Comparison of ENCODE assay signal across 9 mouse cellular contexts in the genomic region with DNA sequence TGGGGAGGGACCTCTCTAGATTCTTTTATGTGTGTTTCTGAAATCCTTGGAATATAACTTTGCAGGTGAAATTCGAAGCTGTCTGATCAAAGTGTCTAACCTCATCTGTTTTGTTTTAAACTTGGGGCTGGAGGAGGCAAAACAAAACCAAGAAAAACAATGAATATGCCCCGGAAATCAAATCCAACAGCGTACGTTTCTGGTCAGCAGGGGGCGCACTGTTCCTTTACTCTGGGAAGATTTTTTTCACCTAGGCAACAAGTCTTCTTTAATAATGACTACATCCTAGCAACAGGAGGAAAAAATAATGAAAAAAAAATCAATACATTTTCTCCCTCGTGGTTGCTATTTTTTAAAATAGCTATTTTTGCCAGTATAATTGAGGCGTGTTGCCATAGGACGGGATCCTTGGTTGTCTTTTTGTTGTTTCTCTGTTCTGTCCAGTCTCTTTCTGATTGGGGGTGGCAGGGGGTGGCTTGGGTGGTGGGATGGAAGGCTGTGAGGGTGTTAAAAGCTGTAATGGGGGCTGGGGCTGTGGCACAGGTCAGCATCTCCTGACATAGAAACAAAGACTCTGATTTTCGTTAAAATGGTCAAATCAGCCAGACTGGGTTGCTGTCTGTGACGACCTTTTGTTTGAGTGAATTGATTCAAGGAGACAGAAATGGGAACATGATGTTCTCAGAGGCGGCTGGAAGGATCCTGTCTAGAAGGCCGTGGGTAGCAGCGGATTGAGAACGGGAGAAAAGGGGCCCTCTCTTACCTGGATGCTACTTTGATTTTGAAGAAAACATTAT. TPM values are rescaled to one million over a fixed set of nuclear protein-coding genes. Genes with fewer than 3 reads are reported as not detected.
DNase-seq lines count a peak whose midpoint lies in the region; ATAC-seq and TF ChIP-seq lines count a peak whose summit lies in the region.
"Had no signal": no experiment of that assay in that cellular context is flagged by ENCODE, and none has a peak within 500 bp of the region (broad histone marks: within the 10 kb centered on the region; RNA-seq: fewer than 3 reads in every experiment).

No protein-coding gene starts in this region.

- WGBS in intestine, embryonic 14.5 days: 45% methylated on average over 14 of the region's 14 CpGs
- 40% methylated on average over 14 of the region's 14 CpGs for WGBS in intestine, embryonic 16.5 days
- WGBS in hindbrain, postnatal 0 days: 23% methylated on average over 14 of the region's 14 CpGs
- WGBS in midbrain, postnatal 0 days: 15% methylated on average over 14 of the region's 14 CpGs

- peak; percentile 79 for TF ChIP-seq CTCF in hindbrain, postnatal 0 days (IDR thresholded peaks at IDR 0.05; ENCODE audit: low read depth)
- TF ChIP-seq CTCF in midbrain, postnatal 0 days (IDR thresholded peaks at IDR 0.05): peak; percentile 89

- ATAC-seq in intestine, embryonic 14.5 days (replicated peaks; ENCODE audit: low FRiP score, low TSS enrichment, low read depth): 0 out of 2 replicates have a peak, but pooled peaks have one; percentile 32
- no peak for ATAC-seq in intestine, embryonic 16.5 days
- peak; percentile 69 for ATAC-seq in hindbrain, postnatal 0 days
- ATAC-seq in midbrain, postnatal 0 days (ENCODE audit: low FRiP score): peak; percentile 64; the same call in 1 of the 2 replicates

- no peaks in the 10 kb centered on the region for H3K9me3 ChIP-seq in intestine, embryonic 14.5 days (ENCODE audit: control insufficient read depth, low read length)
- no peaks in the 10 kb centered on the region for H3K9me3 ChIP-seq in intestine, embryonic 16.5 days (ENCODE audit: control insufficient read depth, low read length)
- H3K9me3 ChIP-seq in hindbrain, postnatal 0 days (ENCODE audit: low read length): no peaks in the 10 kb centered on the region
- H3K9me3 ChIP-seq in midbrain, postnatal 0 days (ENCODE audit: low read length): no peaks in the 10 kb centered on the region

- H3K36me3 ChIP-seq in intestine, embryonic 14.5 days (ENCODE audit: control insufficient read depth, insufficient read depth, low read length): no peaks in the 10 kb centered on the region
- H3K36me3 ChIP-seq in intestine, embryonic 16.5 days (ENCODE audit: control insufficient read depth, insufficient read depth, low read length): no peaks in the 10 kb centered on the region
- no peaks in the 10 kb centered on the region for H3K36me3 ChIP-seq in hindbrain, postnatal 0 days (ENCODE audit: insufficient read depth, low read length)
- H3K36me3 ChIP-seq in midbrain, postnatal 0 days (ENCODE audit: insufficient read depth, low read length): no peaks in the 10 kb centered on the region
- no peaks in the 10 kb centered on the region for H3K36me3 ChIP-seq in splenic B cell, adult 2 months (ENCODE audit: control insufficient read depth, insufficient read depth, low read length, poor library complexity, severe bottlenecking)

- H3K27ac ChIP-seq in intestine, embryonic 14.5 days (ENCODE audit: low read depth): no peak overlapping the region
- H3K27ac ChIP-seq in intestine, embryonic 16.5 days (ENCODE audit: low read length): no peak overlapping the region
- peak overlapping the region; percentile 62 for H3K27ac ChIP-seq in hindbrain, postnatal 0 days
- H3K27ac ChIP-seq in midbrain, postnatal 0 days (ENCODE audit: low read depth, low read length): peak overlapping the region; percentile 64

- H3K9ac ChIP-seq in intestine, embryonic 14.5 days (ENCODE audit: low read length): no peak overlapping the region
- H3K9ac ChIP-seq in intestine, embryonic 16.5 days (ENCODE audit: low read depth, low read length): no peak overlapping the region
- H3K9ac ChIP-seq in hindbrain, postnatal 0 days (replicated peaks; ENCODE audit: low read length): no peak overlapping the region
- no peak overlapping the region for H3K9ac ChIP-seq in midbrain, postnatal 0 days (replicated peaks; ENCODE audit: low read length, poor library complexity, severe bottlenecking)

- H3K4me1 ChIP-seq in intestine, embryonic 14.5 days (replicated peaks; ENCODE audit: control insufficient read depth, insufficient read depth, low read length): no peaks in the 10 kb centered on the region
- H3K4me1 ChIP-seq in intestine, embryonic 16.5 days (ENCODE audit: control insufficient read depth, insufficient read depth, low read length): no peaks in the 10 kb centered on the region
- H3K4me1 ChIP-seq in hindbrain, postnatal 0 days (ENCODE audit: insufficient read depth, low read length): no peaks in the 10 kb centered on the region
- H3K4me1 ChIP-seq in midbrain, postnatal 0 days (ENCODE audit: insufficient read depth, low read length): no peaks in the 10 kb centered on the region

- intact Hi-C loops in left cerebral cortex, postnatal 36 days (cut with DNase I): loop anchor here (5.0 to 10.0 kb wide), 5 partner anchors 43 to 350 kb away; no protein-coding TSS in a partner anchor

- no peaks in the 10 kb centered on the region for H3K27me3 ChIP-seq in intestine, embryonic 14.5 days (replicated peaks; ENCODE audit: control insufficient read depth, insufficient read depth, low read length)
- no peaks in the 10 kb centered on the region for H3K27me3 ChIP-seq in intestine, embryonic 16.5 days (replicated peaks; ENCODE audit: control insufficient read depth, insufficient read depth, low read length)
- no peaks in the 10 kb centered on the region for H3K27me3 ChIP-seq in hindbrain, postnatal 0 days (ENCODE audit: insufficient read depth, low read length)
- no peaks in the 10 kb centered on the region for H3K27me3 ChIP-seq in midbrain, postnatal 0 days (ENCODE audit: insufficient read depth, low read length)
- H3K27me3 ChIP-seq in splenic B cell, adult 2 months (ENCODE audit: control insufficient read depth, insufficient read depth, low read length, poor library complexity, severe bottlenecking): no peaks in the 10 kb centered on the region

- DNase-seq in intestine, embryonic 14.5 days (ENCODE audit: low spot score): peak; percentile 95
- DNase-seq in cerebellum, adult 9-11 months: peak; percentile 36
- DNase-seq in frontal cortex, postnatal 25 days (ENCODE audit: low spot score in 2 of 2): peak; percentile 83 to 92
- peak; percentile 92 for DNase-seq in hindbrain, postnatal 0 days (ENCODE audit: low spot score)
- peak; percentile 69 to 81 for DNase-seq in left cerebral cortex, postnatal 36 days (ENCODE audit: low spot score in 2 of 2)
- DNase-seq in midbrain, postnatal 0 days (ENCODE audit: low spot score): peak; percentile 85
- peak; percentile 80 for DNase-seq in splenic B cell, adult 2 months (ENCODE audit: low read depth, low spot score)

- H3K4me2 ChIP-seq in intestine, embryonic 14.5 days (ENCODE audit: low read length): no peak overlapping the region
- H3K4me2 ChIP-seq in intestine, embryonic 16.5 days (ENCODE audit: low read depth, low read length): no peak overlapping the region
- peak overlapping the region; percentile 33; the same call in 1 of the 2 replicates for H3K4me2 ChIP-seq in hindbrain, postnatal 0 days (ENCODE audit: low read depth, low read length)
- H3K4me2 ChIP-seq in midbrain, postnatal 0 days (ENCODE audit: low read depth, low read length, poor library complexity, severe bottlenecking): peak overlapping the region; percentile 5; the same call in 1 of the 2 replicates

- H3K4me3 ChIP-seq in intestine, embryonic 14.5 days (ENCODE audit: low read depth, low read length): no peak overlapping the region
- no peak overlapping the region for H3K4me3 ChIP-seq in intestine, embryonic 16.5 days (ENCODE audit: low read length)
- no peak overlapping the region for H3K4me3 ChIP-seq in hindbrain, postnatal 0 days (ENCODE audit: low read length)
- no peak overlapping the region for H3K4me3 ChIP-seq in midbrain, postnatal 0 days (ENCODE audit: low read depth, low read length)

RNA-seq across cellular contexts. Expression of gene Uox, which starts 5.8 kb away (rescaled TPM):
- not detected in 2 replicates for polyA plus RNA-seq in intestine, embryonic 14.5 days (2014; fragmentation: Nextera tagmentation; extraction: Ambion mirVana)
- 0.64 and 1.8 TPM in 2 replicates for polyA plus RNA-seq in intestine, embryonic 16.5 days (2015; fragmentation: Nextera tagmentation; extraction: Ambion mirVana)
- 0.16 TPM in 1 of 2 replicates, not detected in the other for total RNA-seq in hindbrain, postnatal 0 days (2014; rRNA removed)
- 0.14 and 0.20 TPM in 2 replicates for polyA plus RNA-seq in hindbrain, postnatal 0 days (2015; fragmentation: Nextera tagmentation; extraction: Ambion mirVana)
- total RNA-seq in left cerebral cortex, postnatal 36 days (2021): under 1 TPM; 0.36 to 0.52 TPM
- total RNA-seq in midbrain, postnatal 0 days (2014; rRNA removed): not detected in 2 replicates
- 0.30 and 0.39 TPM in 2 replicates for polyA plus RNA-seq in midbrain, postnatal 0 days (2015; fragmentation: Nextera tagmentation; extraction: Ambion mirVana)

RNA-seq across cellular contexts. Expression of gene Rpf1, which starts 43.2 kb away (rescaled TPM):
- polyA plus RNA-seq in intestine, embryonic 14.5 days (2014; fragmentation: Nextera tagmentation; extraction: Ambion mirVana): 53.2 and 57.0 TPM in 2 replicates
- polyA plus RNA-seq in intestine, embryonic 16.5 days (2015; fragmentation: Nextera tagmentation; extraction: Ambion mirVana): 42.1 and 45.5 TPM in 2 replicates
- 20.5 and 21.0 TPM in 2 replicates for total RNA-seq in hindbrain, postnatal 0 days (2014; rRNA removed)
- polyA plus RNA-seq in hindbrain, postnatal 0 days (2015; fragmentation: Nextera tagmentation; extraction: Ambion mirVana): 25.9 and 29.0 TPM in 2 replicates
- total RNA-seq in left cerebral cortex, postnatal 36 days (2021): 10 to 100 TPM; 13.8 to 19.0 TPM
- 22.0 and 31.7 TPM in 2 replicates for total RNA-seq in midbrain, postnatal 0 days (2014; rRNA removed)
- 24.7 and 26.2 TPM in 2 replicates for polyA plus RNA-seq in midbrain, postnatal 0 days (2015; fragmentation: Nextera tagmentation; extraction: Ambion mirVana)

RNA-seq across cellular contexts. Expression of gene Dnase2b, which starts 50.9 kb away (rescaled TPM):
- not detected in 2 replicates for polyA plus RNA-seq in intestine, embryonic 14.5 days (2014; fragmentation: Nextera tagmentation; extraction: Ambion mirVana)
- 0.05 TPM in 1 of 2 replicates, not detected in the other for polyA plus RNA-seq in intestine, embryonic 16.5 days (2015; fragmentation: Nextera tagmentation; extraction: Ambion mirVana)
- not detected in 2 replicates for total RNA-seq in hindbrain, postnatal 0 days (2014; rRNA removed)
- not detected in 2 replicates for polyA plus RNA-seq in hindbrain, postnatal 0 days (2015; fragmentation: Nextera tagmentation; extraction: Ambion mirVana)
- total RNA-seq in left cerebral cortex, postnatal 36 days (2021): not detected
- not detected in 2 replicates for total RNA-seq in midbrain, postnatal 0 days (2014; rRNA removed)
- not detected in 2 replicates for polyA plus RNA-seq in midbrain, postnatal 0 days (2015; fragmentation: Nextera tagmentation; extraction: Ambion mirVana)
- polyA plus RNA-seq: testis, adult 2 months had no signal

Comparison
In these comparisons a context has a peak if more than half of its experiments do, and no peak if none do; other contexts are left out.
1. DNase-seq: peak in every context shown above with its lines; median percentile 95 in intestine, embryonic 14.5 days; 92 in hindbrain, postnatal 0 days; 88 in frontal cortex, postnatal 25 days; 85 in midbrain, postnatal 0 days; 80 in splenic B cell, adult 2 months; 75 in left cerebral cortex, postnatal 36 days; 36 in cerebellum, adult 9-11 months.
2. H3K27ac ChIP-seq: peak in hindbrain, postnatal 0 days (single experiment) and midbrain, postnatal 0 days (single experiment); none in intestine, embryonic 14.5 days (single experiment) and intestine, embryonic 16.5 days (single experiment).
3. H3K4me2 ChIP-seq: peak in hindbrain, postnatal 0 days (single experiment) and midbrain, postnatal 0 days (single experiment); none in intestine, embryonic 14.5 days (single experiment) and intestine, embryonic 16.5 days (single experiment).